ENCODE assay signal across 16 mouse cellular contexts in the genomic region with DNA sequence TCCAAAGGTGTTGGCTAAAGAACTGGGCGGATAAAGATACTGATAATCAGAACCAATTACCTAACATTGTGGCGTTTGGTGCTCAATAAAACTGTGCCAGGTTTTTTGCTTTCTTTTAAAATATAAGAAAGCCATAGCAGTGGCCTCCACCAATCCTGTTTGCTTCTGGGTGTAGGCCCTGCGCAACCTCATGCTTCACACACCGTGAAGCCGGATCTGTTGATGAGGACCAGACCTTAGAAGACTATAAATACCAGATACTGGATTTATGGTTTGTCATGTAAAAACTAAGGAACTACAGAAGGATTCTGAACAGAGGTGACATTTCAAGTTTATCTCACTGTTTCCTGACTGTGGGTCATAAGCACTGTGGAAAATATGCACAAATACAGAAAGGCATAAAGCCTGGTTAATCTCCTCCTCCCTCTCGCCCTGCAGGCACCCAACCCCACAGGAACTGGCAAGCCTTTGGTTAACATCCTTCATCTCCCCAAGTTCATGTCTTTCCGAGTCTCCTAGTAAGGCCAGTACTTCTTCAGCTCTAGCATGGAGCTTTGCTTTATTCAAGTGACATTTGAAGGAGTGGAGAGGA.
DNase-seq lines count a peak whose midpoint lies in the region; ATAC-seq and TF ChIP-seq lines count a peak whose summit lies in the region.
"Had no signal": no experiment of that assay in that cellular context is flagged by ENCODE, and none has a peak within 500 bp of the region (broad histone marks: within the 10 kb centered on the region; RNA-seq: fewer than 3 reads in every experiment).

No protein-coding gene starts in this region.

- TF ChIP-seq POLR2A in lung, adult 2 months (IDR thresholded peaks at IDR 0.05; ENCODE audit: borderline replicate concordance, extremely low read depth, low read depth, low read length), result no peak

- TF ChIP-seq CTCF in kidney, postnatal 0 days (IDR thresholded peaks at IDR 0.05; ENCODE audit: low read depth), result no peak
- TF ChIP-seq CTCF in lung, adult 2 months (IDR thresholded peaks at IDR 0.05; ENCODE audit: insufficient read depth, low read length), result no peak

- H3K4me2 ChIP-seq in forebrain, embryonic 13.5 days, result no peak overlapping the region
- no peak overlapping the region for H3K4me2 ChIP-seq in kidney, postnatal 0 days (ENCODE audit: low read length)
- H3K4me2 ChIP-seq in liver, embryonic 12.5 days, result no peak overlapping the region
- no peak overlapping the region for H3K4me2 ChIP-seq in hindbrain, embryonic 14.5 days (replicated peaks)
- H3K4me2 ChIP-seq: liver, embryonic 13.5 days had no signal

- H3K27ac ChIP-seq in forebrain, embryonic 13.5 days, result peak overlapping the region; percentile 62
- no peak overlapping the region for H3K27ac ChIP-seq in forebrain, embryonic 10.5 days
- peak overlapping the region; percentile 20; the same call in 1 of the 2 replicates for H3K27ac ChIP-seq in kidney, postnatal 0 days
- peak overlapping the region; percentile 66 for H3K27ac ChIP-seq in limb, embryonic 10.5 days
- H3K27ac ChIP-seq in liver, embryonic 12.5 days, result no peak overlapping the region
- no peak overlapping the region for H3K27ac ChIP-seq in hindbrain, embryonic 14.5 days
- H3K27ac ChIP-seq: liver, embryonic 13.5 days had no signal

- no peaks in the 10 kb centered on the region for H3K9me3 ChIP-seq in forebrain, embryonic 13.5 days (replicated peaks)
- no peaks in the 10 kb centered on the region for H3K9me3 ChIP-seq in forebrain, embryonic 10.5 days
- no peaks in the 10 kb centered on the region for H3K9me3 ChIP-seq in kidney, postnatal 0 days (replicated peaks; ENCODE audit: low read length)
- H3K9me3 ChIP-seq in limb, embryonic 10.5 days (replicated peaks), result no peaks in the 10 kb centered on the region
- no peaks in the 10 kb centered on the region for H3K9me3 ChIP-seq in liver, embryonic 12.5 days (replicated peaks)
- no peaks in the 10 kb centered on the region for H3K9me3 ChIP-seq in hindbrain, embryonic 14.5 days (ENCODE audit: control insufficient read depth, low read length)
- H3K9me3 ChIP-seq: liver, embryonic 13.5 days; midbrain, embryonic 15.5 days had no signal

- no peak for ATAC-seq in forebrain, embryonic 13.5 days
- ATAC-seq in kidney, postnatal 0 days (replicated peaks; ENCODE audit: low FRiP score, low read depth), result no peak
- ATAC-seq in liver, embryonic 12.5 days, result no peak
- ATAC-seq in hindbrain, embryonic 14.5 days (ENCODE audit: low FRiP score), result no peak

- peaks cover 27% of the 10 kb centered on the region for H3K4me1 ChIP-seq in forebrain, embryonic 13.5 days
- peaks cover 27% of the 10 kb centered on the region for H3K4me1 ChIP-seq in forebrain, embryonic 10.5 days
- H3K4me1 ChIP-seq in kidney, postnatal 0 days (replicated peaks; ENCODE audit: insufficient read depth, low read length), result peaks cover 8% of the 10 kb centered on the region
- H3K4me1 ChIP-seq in limb, embryonic 10.5 days, result peaks cover 34% of the 10 kb centered on the region
- no peaks in the 10 kb centered on the region for H3K4me1 ChIP-seq in lung, adult 2 months (ENCODE audit: control insufficient read depth, insufficient read depth, low read length)
- H3K4me1 ChIP-seq in liver, embryonic 12.5 days, result no peaks in the 10 kb centered on the region
- peaks cover 12% of the 10 kb centered on the region; the same call in 1 of the 2 replicates for H3K4me1 ChIP-seq in hindbrain, embryonic 14.5 days (replicated peaks; ENCODE audit: control insufficient read depth, insufficient read depth, low read length)
- H3K4me1 ChIP-seq: liver, embryonic 13.5 days had no signal

- H3K4me3 ChIP-seq in forebrain, embryonic 13.5 days, result no peak overlapping the region
- no peak overlapping the region for H3K4me3 ChIP-seq in forebrain, embryonic 10.5 days
- no peak overlapping the region for H3K4me3 ChIP-seq in kidney, postnatal 0 days (replicated peaks; ENCODE audit: low read depth, low read length)
- no peak overlapping the region for H3K4me3 ChIP-seq in limb, embryonic 10.5 days
- no peak overlapping the region for H3K4me3 ChIP-seq in lung, adult 2 months (replicated peaks; ENCODE audit: extremely low read depth, low read depth, low read length)
- H3K4me3 ChIP-seq in liver, embryonic 12.5 days, result no peak overlapping the region
- H3K4me3 ChIP-seq in hindbrain, embryonic 14.5 days (replicated peaks; ENCODE audit: low read length), result no peak overlapping the region
- H3K4me3 ChIP-seq: erythroblast, embryonic 14.5 days; liver, embryonic 13.5 days; midbrain, embryonic 15.5 days had no signal

- no peaks in the 10 kb centered on the region for H3K36me3 ChIP-seq in forebrain, embryonic 13.5 days (ENCODE audit: poor library complexity, severe bottlenecking)
- no peaks in the 10 kb centered on the region for H3K36me3 ChIP-seq in forebrain, embryonic 10.5 days (replicated peaks)
- H3K36me3 ChIP-seq in kidney, postnatal 0 days (ENCODE audit: insufficient read depth, low read length), result no peaks in the 10 kb centered on the region
- H3K36me3 ChIP-seq in limb, embryonic 10.5 days, result no peaks in the 10 kb centered on the region
- H3K36me3 ChIP-seq in liver, embryonic 12.5 days, result no peaks in the 10 kb centered on the region
- no peaks in the 10 kb centered on the region for H3K36me3 ChIP-seq in hindbrain, embryonic 14.5 days (replicated peaks; ENCODE audit: control insufficient read depth, insufficient read depth)
- H3K36me3 ChIP-seq: liver, embryonic 13.5 days; midbrain, embryonic 15.5 days had no signal

- no peak overlapping the region for H3K9ac ChIP-seq in forebrain, embryonic 13.5 days
- H3K9ac ChIP-seq in kidney, postnatal 0 days (ENCODE audit: low read depth, low read length), result no peak overlapping the region
- no peak overlapping the region for H3K9ac ChIP-seq in liver, embryonic 12.5 days
- H3K9ac ChIP-seq in hindbrain, embryonic 14.5 days, result no peak overlapping the region
- H3K9ac ChIP-seq: liver, embryonic 13.5 days; midbrain, embryonic 15.5 days had no signal

- 87% methylated on average over 7 of the region's 7 CpGs for WGBS in forebrain, embryonic 13.5 days
- WGBS in forebrain, embryonic 10.5 days, result 89% methylated on average over 7 of the region's 7 CpGs
- 63% methylated on average over 7 of the region's 7 CpGs for WGBS in kidney, postnatal 0 days
- 45% methylated on average over 7 of the region's 7 CpGs for WGBS in limb, embryonic 10.5 days
- WGBS in lung, adult 2 months, result 82% methylated on average over 7 of the region's 7 CpGs
- WGBS in liver, embryonic 12.5 days (ENCODE audit: insufficient replicate concordance), result 59% methylated on average over 7 of the region's 7 CpGs
- WGBS in hindbrain, embryonic 14.5 days, result 90% methylated on average over 7 of the region's 7 CpGs

- H3K27me3 ChIP-seq in forebrain, embryonic 13.5 days, result no peaks in the 10 kb centered on the region
- H3K27me3 ChIP-seq in forebrain, embryonic 10.5 days (ENCODE audit: poor library complexity, severe bottlenecking), result no peaks in the 10 kb centered on the region; the same call in 1 of the 2 replicates
- no peaks in the 10 kb centered on the region for H3K27me3 ChIP-seq in kidney, postnatal 0 days (ENCODE audit: insufficient read depth, low read length)
- H3K27me3 ChIP-seq in limb, embryonic 10.5 days (ENCODE audit: low read depth, poor library complexity, severe bottlenecking), result peaks cover 6% of the 10 kb centered on the region; the same call in 1 of the 2 replicates
- H3K27me3 ChIP-seq in liver, embryonic 12.5 days (replicated peaks), result no peaks in the 10 kb centered on the region
- H3K27me3 ChIP-seq in hindbrain, embryonic 14.5 days (ENCODE audit: control insufficient read depth, insufficient read depth, low read length), result no peaks in the 10 kb centered on the region
- H3K27me3 ChIP-seq: liver, embryonic 13.5 days; midbrain, embryonic 15.5 days had no signal

- DNase-seq in forebrain, embryonic 10.5 days (ENCODE audit: extremely low spot score, low spot score), result no peak
- DNase-seq in kidney, postnatal 0 days (ENCODE audit: low spot score), result peak; percentile 26
- DNase-seq in kidney, postnatal 14 days, result no peak
- no peak for DNase-seq in limb, embryonic 10.5 days (ENCODE audit: low spot score)
- DNase-seq in lung, adult 2 months, result no peak
- no peak for DNase-seq in hindbrain, embryonic 14.5 days (ENCODE audit: low spot score)
- DNase-seq: cerebellum, adult 9-11 months; gastrocnemius, postnatal 25 days; heart, postnatal 36 days; kidney, postnatal 25 days; liver, embryonic 13.5 days; thymus, postnatal 14 days had no signal

Comparison
In these comparisons a context has a peak if more than half of its experiments do, and no peak if none do; other contexts are left out.
1. H3K27ac ChIP-seq: peak in forebrain, embryonic 13.5 days (single experiment), kidney, postnatal 0 days (single experiment) and limb, embryonic 10.5 days (single experiment); none in forebrain, embryonic 10.5 days (single experiment), liver, embryonic 12.5 days (single experiment) and hindbrain, embryonic 14.5 days (single experiment).